Mouse (Mus musculus): ENCODE results near the gene Arhgef15.

GRCm38 (mm10) chr11:68961596-68961995 is 4.3 kb upstream of the Arhgef15 start:
- no peak for TF ChIP-seq CTCF (IDR thresholded peaks at IDR 0.05; ENCODE audit: insufficient read depth, low read depth, low read length)
- TF ChIP-seq POLR2A (IDR thresholded peaks at IDR 0.05; ENCODE audit: insufficient read depth, low read depth, low read length) = no peak

All from olfactory bulb, adult 2 months (tissue).